Mouse (Mus musculus) brain, embryonic 14.5 days (tissue): ENCODE data around the gene Dgkh. TPM values are rescaled to one million over a fixed set of nuclear protein-coding genes. Genes with fewer than 3 reads are reported as not detected.

Experiments used
- DNase-seq: peaks from one replicate; pipeline ENCODE4 v3.0.0-alpha.2; 2011; ENCODE audit warnings: low read depth
- CTCF ChIP-seq: fragments of 200-500 bp; IDR thresholded peaks from 2 replicates; pipeline ENCODE4 v1.5.1; 2012; ENCODE audit warnings: inconsistent platforms, mild to moderate bottlenecking, moderate library complexity, borderline replicate concordance; ENCODE audit not compliant: insufficient read depth, insufficient read length; ENCODE audit errors: extremely low read depth
- POLR2A ChIP-seq: fragments of 200-500 bp; IDR thresholded peaks from 2 replicates; pipeline ENCODE4 v1.6.1; 2012; ENCODE audit warnings: mild to moderate bottlenecking, inconsistent platforms, borderline replicate concordance; ENCODE audit not compliant: poor library complexity, insufficient read depth, insufficient read length, severe bottlenecking; ENCODE audit errors: extremely low read depth
- polyA plus RNA-seq: library from polyadenylated mRNA; depleted of rRNA; stranded (reverse); fragments of >200 nt; gene quantifications from 2 replicates; pipeline ENCODE4 v1.2.3, GENCODE M21; 2012; rRNA removed

Dgkh gene
- polyA plus RNA-seq, 1 experiment: 4.9 TPM

- no peak for DNase-seq
- TF ChIP-seq POLR2A: no peak
- no peak for TF ChIP-seq CTCF
Observed at GRCm38 (mm10) chr14:78526475-78526874, 206.1 kb downstream of the Dgkh start.

DNA sequence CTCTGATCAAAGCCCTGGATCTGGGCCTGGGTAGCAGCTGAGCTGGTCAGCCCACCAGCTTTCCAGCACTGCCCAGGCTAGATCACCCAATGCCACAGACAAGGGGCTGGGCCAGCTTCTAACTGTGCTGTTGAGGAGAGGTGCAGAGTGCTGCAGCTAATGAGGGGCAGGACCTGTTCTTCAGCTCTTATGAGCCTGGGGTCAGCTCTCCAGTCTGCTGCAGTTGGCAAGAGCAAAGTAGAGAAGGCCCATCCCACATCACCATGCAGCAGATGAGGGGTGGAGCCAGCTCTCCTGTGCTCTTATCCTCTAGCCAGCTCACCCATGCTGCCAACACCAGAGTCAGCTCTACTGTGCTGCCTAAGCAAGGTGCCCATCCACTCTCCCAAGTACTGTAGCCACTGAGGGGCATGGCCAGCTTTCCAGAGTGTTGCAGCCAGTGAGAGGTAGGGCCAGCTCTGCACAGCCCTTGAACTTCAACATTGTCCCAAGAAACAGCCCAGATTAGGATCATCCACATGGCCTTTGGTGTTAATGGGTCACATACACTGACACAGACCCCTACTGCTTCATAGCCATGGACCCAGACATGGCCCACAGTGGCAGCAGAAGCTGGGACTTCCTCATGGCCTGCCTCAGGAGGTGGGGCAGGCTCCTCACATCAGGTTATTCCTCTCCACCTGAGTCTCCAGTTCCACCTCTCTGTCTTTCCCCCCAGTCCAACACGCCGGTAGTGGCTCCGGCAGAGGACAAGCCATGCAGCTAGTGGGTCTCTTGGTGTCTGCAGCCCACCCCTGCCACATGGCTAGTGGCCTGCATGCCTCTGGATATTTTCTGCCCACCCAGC, 206.7 kb downstream of the Dgkh start:
- TF ChIP-seq POLR2A (no peak), CTCF (no peak)
- no peak for DNase-seq

GRCm38 (mm10) chr14:78525059-78525458, 207.5 kb downstream of the Dgkh start:
- TF ChIP-seq POLR2A: no peak
- no peak for TF ChIP-seq CTCF
- DNase-seq: no peak

DNA sequence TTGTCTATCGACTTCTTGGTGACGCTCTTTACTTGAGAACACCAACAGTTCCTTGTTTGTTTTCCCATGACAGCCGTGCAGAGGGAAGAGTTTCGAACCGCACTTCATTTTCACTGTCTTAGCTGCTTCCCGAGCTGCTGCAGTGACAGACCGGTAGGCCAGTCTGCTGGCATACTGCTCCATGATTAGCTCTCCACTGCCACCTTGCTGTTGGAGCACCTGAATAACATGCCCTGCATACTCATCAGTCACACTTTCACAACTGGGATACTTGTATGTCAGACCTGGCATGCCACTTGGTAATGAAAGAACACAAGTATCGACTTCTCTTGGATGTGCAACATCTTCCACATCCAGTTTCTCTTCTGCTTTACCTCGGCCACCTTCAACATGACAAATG, 221.9 kb downstream of the Dgkh start:
- peak; percentile 57 for DNase-seq

GRCm38 (mm10) chr14:78509791-78510190, 222.8 kb downstream of the Dgkh start:
- TF ChIP-seq CTCF (no peak), POLR2A (no peak)
- no peak for DNase-seq

More for the DNA sequence above, 221.9 kb downstream of the Dgkh start:
- TF ChIP-seq CTCF: peak; percentile 43; the same call in 1 of the 2 replicates
- no peak for TF ChIP-seq POLR2A

Other genes starting within 250 kb of the Dgkh start
- gene Akap11, start 196.0 kb downstream of the Dgkh start, polyA plus RNA-seq: 35.1 and 43.8 TPM in 2 replicates
- gene Vwa8, start 116.3 kb upstream of the Dgkh start, polyA plus RNA-seq: 6.5 and 8.8 TPM in 2 replicates